Mouse (Mus musculus): ENCODE data around the gene Cdyl2.

DNA sequence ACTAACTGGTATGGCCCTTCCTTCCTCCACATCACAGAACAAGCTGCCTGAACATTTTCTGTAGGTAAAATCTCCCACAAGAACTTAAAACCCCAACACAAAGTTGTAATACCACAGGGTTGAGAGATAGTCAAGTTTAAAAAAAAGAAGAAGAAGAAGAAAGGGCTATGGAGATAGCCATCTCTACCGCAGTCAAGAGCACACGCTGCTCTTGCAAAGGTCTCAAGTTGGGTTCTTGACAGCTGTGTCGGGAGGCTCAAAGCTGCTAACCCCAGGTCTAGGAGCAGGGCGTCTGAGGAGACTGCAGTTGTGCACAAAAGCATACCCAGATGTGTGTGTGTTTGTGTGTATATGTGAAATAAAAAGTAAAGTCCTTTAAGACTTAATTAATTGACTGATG is 142.2 kb downstream of the Cdyl2 start:
- TF ChIP-seq CTCF (IDR thresholded peaks at IDR 0.05) (no peak), EP300 (IDR thresholded peaks at IDR 0.05) (no peak)

Measured in lung, postnatal 0 days (tissue).